ENCODE assay signal across 7 mouse cellular contexts in the genomic region with DNA sequence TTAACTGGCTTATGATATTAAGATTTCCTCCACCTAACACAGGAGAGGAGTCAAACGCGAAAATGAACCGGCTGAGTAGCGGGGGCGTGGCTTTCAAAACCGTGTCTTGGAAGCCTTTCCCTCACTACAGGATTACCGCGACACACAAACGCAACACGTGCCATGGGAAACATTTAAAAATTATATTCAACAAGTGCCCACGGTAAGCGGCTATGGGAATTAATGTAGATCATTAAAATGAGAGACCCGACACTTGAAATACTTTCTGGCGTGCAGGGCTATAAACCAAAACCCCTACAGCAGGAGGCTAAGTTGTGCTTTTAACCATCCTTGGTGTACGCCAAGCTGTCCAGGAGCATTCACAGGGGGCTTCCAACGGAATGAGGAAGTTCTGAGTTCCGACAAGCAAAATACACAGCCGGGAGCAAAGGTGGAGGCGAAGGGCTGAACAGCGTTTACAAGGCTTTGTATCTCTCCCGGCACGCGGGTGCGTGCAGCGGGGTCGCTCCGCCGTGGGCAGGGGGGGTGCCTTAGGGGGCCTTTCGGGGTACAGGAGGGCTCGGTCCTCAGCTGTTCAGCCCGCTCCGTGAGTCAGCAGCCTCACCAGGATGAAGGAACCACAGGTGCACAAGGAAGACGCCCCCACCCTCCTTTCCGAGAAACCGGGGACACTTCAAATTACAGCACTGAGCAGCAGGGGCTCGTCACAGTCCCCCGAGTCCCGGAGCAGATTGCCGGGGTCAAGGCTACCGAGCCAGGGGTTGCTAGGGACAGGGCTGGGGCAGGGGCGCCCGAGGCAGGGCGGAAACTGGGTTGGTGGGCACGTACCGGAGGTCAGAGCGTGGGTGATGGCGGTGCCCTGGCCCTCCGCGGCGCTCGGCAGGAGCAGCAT. TPM values are rescaled to one million over a fixed set of nuclear protein-coding genes. Genes with fewer than 3 reads are reported as not detected.
DNase-seq lines count a peak whose midpoint lies in the region; ATAC-seq and TF ChIP-seq lines count a peak whose summit lies in the region.

No protein-coding gene starts in this region.

- DNase-seq in cerebellum, adult 9-10 months: peak; percentile 31
- DNase-seq in heart, postnatal 0 days (ENCODE audit: low spot score): no peak
- peak; percentile 30 to 66 for DNase-seq in kidney, postnatal 36 days
- DNase-seq in thymus, postnatal 14 days: peak; percentile 78

- H3K4me2 ChIP-seq in heart, postnatal 0 days (ENCODE audit: low read depth, low read length): peak overlapping the region; percentile 93
- peak overlapping the region; percentile 96 for H3K4me2 ChIP-seq in midbrain, embryonic 12.5 days (replicated peaks)

- H3K9ac ChIP-seq in heart, postnatal 0 days (replicated peaks; ENCODE audit: low read depth, low read length): peak overlapping the region; percentile 75
- H3K9ac ChIP-seq in midbrain, embryonic 12.5 days (replicated peaks): peak overlapping the region; percentile 85

- peaks cover 47% of the 10 kb centered on the region for H3K79me3 ChIP-seq in C2C12 (ENCODE audit: low read depth)

- TF ChIP-seq EP300 in heart, postnatal 0 days (IDR thresholded peaks at IDR 0.05; ENCODE audit: low read depth): no peak

- H3K27me3 ChIP-seq in C2C12 (ENCODE audit: control insufficient read depth, insufficient read depth, insufficient read length) (no peaks in the 10 kb centered on the region), E14TG2a.4 (ENCODE audit: insufficient read depth, low read length) (no peaks in the 10 kb centered on the region)
- H3K27me3 ChIP-seq in heart, postnatal 0 days (ENCODE audit: control insufficient read depth, insufficient read depth, low read length): no peaks in the 10 kb centered on the region
- no peaks in the 10 kb centered on the region for H3K27me3 ChIP-seq in midbrain, embryonic 12.5 days

- WGBS in heart, postnatal 0 days: under 1% methylated on average over 51 of the region's 51 CpGs
- under 1% methylated on average over 51 of the region's 51 CpGs for WGBS in midbrain, embryonic 12.5 days

- peaks cover 71% of the 10 kb centered on the region for H3K79me2 ChIP-seq in C2C12 (ENCODE audit: control insufficient read depth, insufficient read depth)

- peak; percentile 24 for ATAC-seq in heart, postnatal 0 days (ENCODE audit: insufficient read depth, low read depth)
- peak; percentile 83 for ATAC-seq in midbrain, embryonic 12.5 days (ENCODE audit: low FRiP score, low read depth)

- H3K36me3 ChIP-seq in C2C12 (ENCODE audit: control insufficient read depth, insufficient read depth) (peaks cover 40% of the 10 kb centered on the region), E14TG2a.4 (ENCODE audit: insufficient read depth, low read length) (peaks cover 57% of the 10 kb centered on the region)
- peaks cover 29% of the 10 kb centered on the region for H3K36me3 ChIP-seq in heart, postnatal 0 days (replicated peaks; ENCODE audit: control insufficient read depth, insufficient read depth, low read length)
- H3K36me3 ChIP-seq in midbrain, embryonic 12.5 days: peaks cover 36% of the 10 kb centered on the region

- H3K4me3 ChIP-seq in C2C12 (ENCODE audit: insufficient read depth, poor library complexity, severe bottlenecking): peak overlapping the region; percentile 71
- peak overlapping the region; percentile 98 for H3K4me3 ChIP-seq in E14TG2a.4 (replicated peaks; ENCODE audit: low read length)
- peak overlapping the region; percentile 97 for H3K4me3 ChIP-seq in heart, postnatal 0 days (ENCODE audit: low read depth, low read length)
- peak overlapping the region; percentile 88 for H3K4me3 ChIP-seq in midbrain, embryonic 12.5 days

- H3K27ac ChIP-seq in heart, postnatal 0 days (ENCODE audit: low read depth): peak overlapping the region; percentile 66
- H3K27ac ChIP-seq in midbrain, embryonic 12.5 days (replicated peaks): peak overlapping the region; percentile 77

- peaks cover 47% of the 10 kb centered on the region for H3K4me1 ChIP-seq in E14TG2a.4 (replicated peaks; ENCODE audit: low read depth, low read length)
- 0 out of 2 replicates have a peak, but pooled peaks cover 10% of the 10 kb centered on the region for H3K4me1 ChIP-seq in heart, postnatal 0 days (ENCODE audit: control insufficient read depth, insufficient read depth)
- peaks cover 26% of the 10 kb centered on the region for H3K4me1 ChIP-seq in midbrain, embryonic 12.5 days

- TF ChIP-seq CTCF in C2C12 (IDR thresholded peaks at IDR 0.05; ENCODE audit: control insufficient read depth, insufficient read depth, insufficient read length) (no peak), E14TG2a.4 (conservative IDR thresholded peaks at IDR 0.05; ENCODE audit: low read length) (no peak)
- TF ChIP-seq CTCF in heart, postnatal 0 days (IDR thresholded peaks at IDR 0.05; ENCODE audit: low read depth): no peak

- H3ac ChIP-seq in C2C12 (ENCODE audit: control insufficient read depth, insufficient read length, low read depth): peak overlapping the region; percentile 88

- no peaks in the 10 kb centered on the region for H3K9me3 ChIP-seq in E14TG2a.4 (ENCODE audit: low read length)
- no peaks in the 10 kb centered on the region for H3K9me3 ChIP-seq in heart, postnatal 0 days (replicated peaks; ENCODE audit: control insufficient read depth, low read length)
- no peaks in the 10 kb centered on the region for H3K9me3 ChIP-seq in midbrain, embryonic 12.5 days

TF ChIP-seq in C2C12, 6 proteins besides CTCF, POLR2A, EP300 and RAD21:
- TF ChIP-seq MYOD1 (IDR thresholded peaks at IDR 0.05; ENCODE audit: control insufficient read depth, insufficient read length, low read depth) (no peak), CEBPB (IDR thresholded peaks at IDR 0.05; ENCODE audit: low read depth) (no peak), FOSL1 (IDR thresholded peaks at IDR 0.05; ENCODE audit: insufficient read depth, low read length, poor library complexity, severe bottlenecking) (no peak), MAX (IDR thresholded peaks at IDR 0.05) (no peak), MYOG (IDR thresholded peaks at IDR 0.05; ENCODE audit: control insufficient read depth, extremely low read depth, insufficient read length) (no peak), USF1 (IDR thresholded peaks at IDR 0.05; ENCODE audit: low read depth) (no peak)

RNA-seq across cellular contexts. Expression of gene Dnajc2, which starts 0.6 kb away (rescaled TPM):
- polyA plus RNA-seq in C2C12 (2012; fragmentation: generic; extraction: Trizol): 22.3 TPM
- 7.9 and 11.3 TPM in 2 replicates for total RNA-seq in heart, postnatal 0 days (2014; rRNA removed; ENCODE audit: low replicate concordance)
- polyA plus RNA-seq in heart, postnatal 0 days (2015; fragmentation: Nextera tagmentation; extraction: Ambion mirVana): 36.7 and 37.5 TPM in 2 replicates
- polyA plus RNA-seq in midbrain, embryonic 12.5 days (2016; fragmentation: Nextera tagmentation; extraction: Ambion mirVana): 88.8 and 89.7 TPM in 2 replicates

RNA-seq across cellular contexts. Expression of gene Psmc2, which starts 0.7 kb away (rescaled TPM):
- 141 TPM for polyA plus RNA-seq in C2C12 (2012; fragmentation: generic; extraction: Trizol)
- total RNA-seq in heart, postnatal 0 days (2014; rRNA removed; ENCODE audit: low replicate concordance): 26.2 and 32.7 TPM in 2 replicates
- polyA plus RNA-seq in heart, postnatal 0 days (2015; fragmentation: Nextera tagmentation; extraction: Ambion mirVana): 151 and 152 TPM in 2 replicates
- 214 and 220 TPM in 2 replicates for polyA plus RNA-seq in midbrain, embryonic 12.5 days (2016; fragmentation: Nextera tagmentation; extraction: Ambion mirVana)

RNA-seq across cellular contexts. Expression of gene Pmpcb, which starts 47.5 kb away (rescaled TPM):
- polyA plus RNA-seq in C2C12 (2012; fragmentation: generic; extraction: Trizol): 92.8 TPM
- 225 and 256 TPM in 2 replicates for total RNA-seq in heart, postnatal 0 days (2014; rRNA removed; ENCODE audit: low replicate concordance)
- polyA plus RNA-seq in heart, postnatal 0 days (2015; fragmentation: Nextera tagmentation; extraction: Ambion mirVana): 177 and 181 TPM in 2 replicates
- polyA plus RNA-seq in midbrain, embryonic 12.5 days (2016; fragmentation: Nextera tagmentation; extraction: Ambion mirVana): 90.8 and 97.2 TPM in 2 replicates
